Mouse (Mus musculus) CH12F3 (cell line): Measurements from ENCODE around the gene Arhgap32.

Experiments used
- in situ Hi-C: fragments of 300-500 bp; cut with MboI; formaldehyde crosslinking; loops from 2 replicates; pipeline ENCODE4 v1.14.3; 2020; ENCODE audit warnings: low sequenced_read_pairs

Gene Arhgap32

GRCm38 (mm10) chr9:32181170-32181569 lies 65.2 kb downstream of the Arhgap32 start:
- in situ Hi-C loops: no loop called here

- in situ Hi-C loops: no loop called here
Measured at GRCm38 (mm10) chr9:32186489-32186888, 70.6 kb downstream of the Arhgap32 start.

GRCm38 (mm10) chr9:32192295-32193073 lies 76.5 kb downstream of the Arhgap32 start:
- in situ Hi-C loops: no loop called here

- in situ Hi-C loops: no loop called here
Measured at GRCm38 (mm10) chr9:32204450-32204990, 88.6 kb downstream of the Arhgap32 start.

GRCm38 (mm10) chr9:32207133-32207532 lies 91.2 kb downstream of the Arhgap32 start:
- in situ Hi-C loops: no loop called here

- in situ Hi-C loops: no loop called here
Measured at GRCm38 (mm10) chr9:32208071-32208470, 92.1 kb downstream of the Arhgap32 start.

- in situ Hi-C loops: no loop called here
Measured at GRCm38 (mm10) chr9:32216820-32217567, 101.1 kb downstream of the Arhgap32 start.

GRCm38 (mm10) chr9:32219400-32219799 lies 103.5 kb downstream of the Arhgap32 start:
- in situ Hi-C loops: no loop called here

GRCm38 (mm10) chr9:32222184-32222583 lies 106.2 kb downstream of the Arhgap32 start:
- in situ Hi-C loops: no loop called here

GRCm38 (mm10) chr9:32223739-32224529 lies 108.0 kb downstream of the Arhgap32 start:
- in situ Hi-C loops: no loop called here

GRCm38 (mm10) chr9:32224937-32225336 lies 109.0 kb downstream of the Arhgap32 start:
- in situ Hi-C loops: no loop called here

- in situ Hi-C loops: no loop called here
Measured at GRCm38 (mm10) chr9:32225584-32225983, 109.6 kb downstream of the Arhgap32 start.

GRCm38 (mm10) chr9:32227034-32227433 lies 111.1 kb downstream of the Arhgap32 start:
- in situ Hi-C loops: no loop called here

GRCm38 (mm10) chr9:32233593-32233992 lies 117.7 kb downstream of the Arhgap32 start:
- in situ Hi-C loops: no loop called here

- in situ Hi-C loops: no loop called here
Measured at GRCm38 (mm10) chr9:32234767-32235489, 119.0 kb downstream of the Arhgap32 start.

- in situ Hi-C loops: no loop called here
Measured at GRCm38 (mm10) chr9:32238899-32239298, 123.0 kb downstream of the Arhgap32 start.

GRCm38 (mm10) chr9:32239427-32239826 lies 123.5 kb downstream of the Arhgap32 start:
- in situ Hi-C loops: no loop called here

GRCm38 (mm10) chr9:32240449-32240848 lies 124.5 kb downstream of the Arhgap32 start:
- in situ Hi-C loops: no loop called here

GRCm38 (mm10) chr9:32241637-32242199 lies 125.8 kb downstream of the Arhgap32 start:
- in situ Hi-C loops: no loop called here
